Mouse (Mus musculus): ENCODE measurements at regions not wholly inside any gene's neighbourhood (a gene's known extent, or its start where the extent isn't known, plus 50 kb on each side); places are given as distances from the start of the nearest gene placed in this dataset.

DNA sequence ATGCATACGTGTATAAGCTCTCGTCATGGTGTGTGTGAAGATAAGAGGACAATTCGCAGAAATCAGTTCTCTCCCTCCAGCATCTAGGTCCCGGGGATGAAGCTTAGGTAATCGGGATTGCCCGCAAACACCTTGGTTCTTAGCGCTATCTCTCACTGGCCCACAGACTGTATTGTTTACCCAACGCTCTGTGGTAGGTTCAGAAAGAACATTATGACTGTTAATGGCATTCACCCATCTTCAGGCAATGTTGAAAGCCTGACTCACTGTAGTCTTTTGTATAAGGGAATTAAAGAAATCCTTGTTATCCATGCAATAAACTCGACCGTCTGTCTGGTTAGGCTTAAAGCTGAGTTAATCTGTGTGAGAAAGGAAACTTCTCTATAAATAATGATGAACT is 84.4 kb upstream of the Tgfbr2 start:
- TF ChIP-seq CTCF (IDR thresholded peaks at IDR 0.05; ENCODE audit: extremely low read depth, insufficient read depth, insufficient read length, insufficient replicate concordance): no peak
- no peak for TF ChIP-seq POLR2A (IDR thresholded peaks at IDR 0.05; ENCODE audit: low read depth, low read length)

Measured in spleen, adult 2 months (tissue).